Mouse (Mus musculus): Measurements from ENCODE around the gene Maea.
"Not testable (repeated sequence)": the region's sequence is repeated elsewhere in the genome, so short reads cannot be mapped to it uniquely, and the experiment has no call there.

The Maea gene

GRCm38 (mm10) chr5:33335273-33335976, at the start of gene Maea:
Maea (plus strand) TSS chr5:33335509.
- DNase-seq (ENCODE audit: low spot score in 2 of 2): peak; percentile 97

- DNase-seq (ENCODE audit: low spot score in 2 of 2): no peak
These were observed 41.4 kb upstream of the Maea start for GRCm38 (mm10) chr5:33293796-33294430.

- no peak for DNase-seq (ENCODE audit: low spot score in 2 of 2)
These were observed 38.1 kb upstream of the Maea start for GRCm38 (mm10) chr5:33297164-33297563.

- DNase-seq (ENCODE audit: low spot score in 2 of 2): no peak
These were observed 33.5 kb upstream of the Maea start for GRCm38 (mm10) chr5:33301801-33302200.

- no peak for DNase-seq (ENCODE audit: low spot score in 2 of 2)
These were observed 24.4 kb upstream of the Maea start for GRCm38 (mm10) chr5:33310704-33311462.

GRCm38 (mm10) chr5:33312192-33312591, 23.1 kb upstream of the Maea start:
- no peak for DNase-seq (ENCODE audit: low spot score in 2 of 2)

- no peak for DNase-seq (ENCODE audit: low spot score in 2 of 2)
These were observed 10.8 kb upstream of the Maea start for GRCm38 (mm10) chr5:33324491-33324890.

GRCm38 (mm10) chr5:33334381-33335272, 682 bp upstream of the Maea start:
- no peak for DNase-seq (ENCODE audit: low spot score in 2 of 2)

DNA sequence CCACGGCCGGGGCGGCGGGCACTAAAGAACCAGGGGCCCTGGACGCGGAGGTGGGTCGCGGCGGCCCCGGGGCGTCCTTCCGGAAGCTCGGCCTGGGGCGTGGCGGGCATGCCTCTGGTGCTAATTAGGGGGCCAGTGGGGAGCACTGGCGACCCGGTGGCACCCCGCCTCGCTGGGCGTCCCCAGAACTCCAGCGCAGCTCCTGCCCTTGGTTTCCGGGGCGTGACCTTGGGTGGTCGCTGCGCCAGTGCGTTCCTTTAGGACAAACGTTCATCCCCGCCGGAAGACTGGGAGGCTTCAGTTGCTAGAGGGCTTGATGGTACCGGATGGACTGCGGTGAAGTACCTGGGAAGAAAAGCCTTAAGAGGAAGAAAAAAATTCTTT, 660 bp downstream of the Maea start:
- DNase-seq (ENCODE audit: low spot score in 2 of 2): peak in 1 of 2 experiments; percentile 31

GRCm38 (mm10) chr5:33337206-33337605, 1.9 kb downstream of the Maea start:
- DNase-seq (ENCODE audit: low spot score in 2 of 2): no peak

DNA sequence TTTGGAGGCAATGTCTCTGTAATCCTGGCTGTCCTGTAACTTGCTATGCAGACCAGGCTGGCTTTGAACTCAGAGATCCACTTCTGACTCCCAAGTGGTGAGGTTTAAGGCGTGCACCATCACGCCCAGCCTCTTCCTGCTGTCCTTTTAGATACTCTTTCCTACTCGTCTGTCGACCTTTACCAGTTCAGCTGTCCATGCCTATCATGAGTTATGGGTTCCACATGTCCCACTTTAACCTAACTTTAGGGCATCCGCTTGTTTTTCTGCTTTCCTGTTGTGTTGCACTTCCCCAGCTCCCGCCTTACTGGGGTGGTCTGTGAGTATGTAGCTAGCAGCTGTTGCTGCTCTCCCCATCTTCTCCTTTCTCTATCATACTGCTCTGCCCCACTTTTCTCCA, 5.9 kb downstream of the Maea start:
- no peak for DNase-seq (ENCODE audit: low spot score in 2 of 2)

GRCm38 (mm10) chr5:33342248-33342647, 6.9 kb downstream of the Maea start:
- DNase-seq (ENCODE audit: low spot score in 2 of 2): not testable (repeated sequence)

DNA sequence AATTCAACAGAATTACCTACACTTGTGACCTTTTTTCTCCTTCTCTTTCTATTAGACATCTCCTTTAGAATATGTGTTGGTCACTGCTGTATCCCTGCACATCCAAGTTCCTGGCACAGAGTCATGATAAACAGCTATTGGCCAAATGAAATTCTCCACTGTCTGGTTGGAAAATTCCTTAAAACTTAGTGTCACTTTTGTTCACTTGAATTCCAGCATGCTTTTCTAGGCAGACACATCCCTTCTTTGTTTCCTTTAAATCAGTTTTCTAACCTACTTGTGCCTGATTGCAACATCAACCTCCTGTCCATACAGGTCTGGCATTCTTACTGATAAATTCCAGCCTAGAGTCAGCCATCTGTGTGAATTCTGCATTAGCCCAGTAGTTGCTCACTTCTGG, 7.5 kb downstream of the Maea start:
- DNase-seq (ENCODE audit: low spot score in 2 of 2): no peak

DNA sequence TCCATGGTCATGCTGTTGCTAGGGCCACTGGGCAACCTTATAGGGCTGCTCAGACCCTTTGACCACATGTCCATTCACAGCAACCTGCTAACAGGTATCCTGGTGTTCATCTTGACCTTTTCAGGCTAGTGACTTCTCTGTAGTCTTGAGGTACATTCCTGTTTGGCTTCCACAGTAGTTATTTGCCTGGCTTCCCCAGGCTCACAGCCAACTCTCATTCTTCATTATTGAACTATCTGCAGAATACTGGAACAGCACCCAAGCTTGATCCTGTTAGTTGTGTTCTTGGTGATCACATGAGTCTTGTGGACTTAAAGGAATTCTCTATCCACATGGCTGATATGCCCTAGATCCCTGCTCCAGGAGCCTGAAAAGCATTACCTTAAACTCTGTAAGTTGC, 8.3 kb downstream of the Maea start:
- no peak for DNase-seq (ENCODE audit: low spot score in 2 of 2)

DNA sequence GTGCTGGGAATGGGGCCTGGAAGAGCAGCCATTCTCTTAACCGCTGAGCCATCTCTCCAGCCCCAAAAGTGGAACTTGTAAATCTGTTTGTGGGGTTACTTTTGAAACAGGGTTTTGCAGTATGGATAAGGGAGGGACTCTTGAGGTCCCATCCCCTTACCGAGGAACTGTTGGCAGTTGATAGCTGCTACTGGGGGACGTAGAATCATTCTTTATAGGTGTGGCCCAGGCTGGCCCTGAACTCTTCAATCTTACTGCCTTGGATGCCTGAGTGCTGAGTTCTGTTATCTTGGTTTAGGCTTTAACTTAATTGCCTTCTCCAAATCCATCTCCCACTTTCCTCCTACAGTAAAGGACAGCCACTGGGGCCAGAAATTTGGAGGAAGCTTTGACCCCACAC, 8.8 kb downstream of the Maea start:
- no peak for DNase-seq (ENCODE audit: low spot score in 2 of 2)

GRCm38 (mm10) chr5:33347620-33348019, 12.3 kb downstream of the Maea start:
- DNase-seq (ENCODE audit: low spot score in 2 of 2): no peak

- no peak for DNase-seq (ENCODE audit: low spot score in 2 of 2)
These were observed 13.9 kb downstream of the Maea start for GRCm38 (mm10) chr5:33349205-33349604.

- DNase-seq (ENCODE audit: low spot score in 2 of 2): no peak
These were observed 14.4 kb downstream of the Maea start for GRCm38 (mm10) chr5:33349706-33350105.

GRCm38 (mm10) chr5:33351556-33352272, 16.4 kb downstream of the Maea start:
- no peak for DNase-seq (ENCODE audit: low spot score in 2 of 2)

DNA sequence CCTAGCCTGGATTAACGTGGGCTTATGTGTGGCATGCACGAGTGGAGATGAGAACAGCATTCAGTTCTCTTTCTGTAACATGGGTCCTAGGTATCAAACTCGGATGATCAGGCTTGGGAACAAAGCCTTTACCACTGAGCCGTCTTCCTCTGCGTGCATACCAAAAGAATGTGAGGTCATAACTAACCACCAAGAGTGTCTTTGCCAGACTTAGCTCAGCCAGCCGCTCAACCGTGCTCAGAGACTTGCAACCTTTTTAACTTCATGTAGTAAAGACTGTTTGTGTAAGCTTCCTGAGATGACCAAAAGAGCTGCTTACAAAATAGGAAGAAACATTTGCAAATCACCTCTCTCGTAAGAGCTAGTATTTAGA, 16.9 kb downstream of the Maea start:
- DNase-seq (ENCODE audit: low spot score in 2 of 2): no peak

DNA sequence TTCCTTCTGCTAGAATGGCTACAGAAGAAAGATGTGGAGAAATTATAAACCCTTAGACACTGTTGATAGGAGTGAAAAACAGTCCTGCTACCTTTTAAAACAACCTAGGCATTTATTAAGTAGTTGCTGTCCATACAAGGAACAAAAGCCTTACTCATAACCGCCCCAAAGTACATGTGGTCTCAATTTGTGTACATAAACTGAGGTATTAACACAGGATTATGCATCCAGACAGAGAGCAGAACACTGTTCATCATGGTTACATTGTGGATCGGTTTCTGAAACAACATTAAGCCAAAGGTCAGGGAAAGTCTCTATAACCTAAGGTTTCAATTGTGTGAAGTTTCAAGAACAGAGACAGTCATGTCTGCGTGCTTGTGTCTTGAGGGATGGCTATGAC, 17.7 kb downstream of the Maea start:
- DNase-seq (ENCODE audit: low spot score in 2 of 2): no peak

Measured in heart, adult 9 months (tissue).